Mouse (Mus musculus) intestine, embryonic 16.5 days (tissue): Measurements from ENCODE around the gene Ica1. TPM values are rescaled to one million over a fixed set of nuclear protein-coding genes. Genes with fewer than 3 reads are reported as not detected.

Experiments used
- ATAC-seq: fragments of 200-750 bp; cut with Nextera tagmentation; 2 replicates; pipeline ENCODE4 v1.8.0; 2017; ENCODE audit warnings: moderate TSS enrichment, moderate library complexity
- H3K27ac ChIP-seq: fragments of 300-500 bp; sonication (generic); 2 replicates; pipeline ENCODE4 v1.5.1; 2014; ENCODE audit warnings: mild to moderate bottlenecking, low read length
- H3K27me3 ChIP-seq: fragments of 300-500 bp; sonication (generic); replicated peaks from 2 replicates; pipeline ENCODE4 v1.6.1; 2014; ENCODE audit warnings: low read length, control low read depth, mixed read lengths; ENCODE audit not compliant: control insufficient read depth, insufficient read depth
- H3K36me3 ChIP-seq: fragments of 300-500 bp; sonication (generic); 2 replicates; pipeline ENCODE4 v1.6.1; 2014; ENCODE audit warnings: low read length, control low read depth; ENCODE audit not compliant: control insufficient read depth, insufficient read depth
- H3K4me1 ChIP-seq: fragments of 300-500 bp; sonication (generic); 2 replicates; pipeline ENCODE4 v1.6.1; 2014; ENCODE audit warnings: low read length, control low read depth, mixed read lengths; ENCODE audit not compliant: control insufficient read depth, insufficient read depth
- H3K4me2 ChIP-seq: fragments of 300-500 bp; sonication (generic); 2 replicates; pipeline ENCODE4 v1.6.1; 2014; ENCODE audit warnings: low read depth, low read length, control low read depth
- H3K4me3 ChIP-seq: fragments of 300-500 bp; sonication (generic); 2 replicates; pipeline ENCODE4 v1.5.1; 2014; ENCODE audit warnings: mild to moderate bottlenecking, low read length
- H3K9ac ChIP-seq: fragments of 300-500 bp; sonication (generic); 2 replicates; pipeline ENCODE4 v1.6.1; 2014; ENCODE audit warnings: low read depth, low read length
- H3K9me3 ChIP-seq: fragments of 300-500 bp; sonication (generic); 2 replicates; pipeline ENCODE4 v1.6.1; 2016; ENCODE audit warnings: low read length, control low read depth; ENCODE audit not compliant: control insufficient read depth
- WGBS: fragments of 180-500 bp; shearing (Covaris S2); extraction: QIAGEN DNeasy Blood & Tissue Kit; methylation state at CpG from one replicate; pipeline ENCODE4 v1.1.7; 2014; 5-methylcytosine and 5-hydroxymethylcytosine counted together
- polyA plus RNA-seq: library from polyadenylated mRNA; unstranded; fragments of >200 nt; fragmentation: Nextera tagmentation; extraction: Ambion mirVana; gene quantifications from 2 replicates; pipeline ENCODE4 v1.2.1, GENCODE M21; 2015

The Ica1 gene
- polyA plus RNA-seq, 1 experiment from 2014 or later, result 18.9 TPM

DNA sequence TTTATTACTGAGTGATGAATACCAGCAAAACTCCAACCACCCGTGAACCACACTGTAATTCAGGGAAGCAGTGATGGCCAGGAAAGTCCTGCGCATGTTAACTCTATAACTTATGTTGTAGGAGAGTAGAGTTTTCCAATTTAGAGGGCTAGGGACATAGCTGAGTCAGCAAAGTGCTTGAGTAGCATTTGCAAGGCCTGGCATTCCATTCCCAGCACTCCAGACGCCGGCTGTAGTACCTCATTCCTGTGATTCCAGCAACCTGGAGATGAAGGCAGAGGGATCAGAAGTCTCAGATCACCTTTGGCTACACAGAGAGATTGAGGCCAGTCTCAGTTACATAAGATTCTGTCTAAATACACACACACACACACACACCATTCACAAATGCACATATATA is 105.3 kb downstream of the Ica1 start:
- 82% methylated on average over 4 of the region's 4 CpGs for WGBS
- Histone ChIP-seq H3K9ac (no peak overlapping the region), H3K9me3 (no peaks in the 10 kb centered on the region), H3K4me3 (no peak overlapping the region), H3K27ac (no peak overlapping the region), H3K36me3 (no peaks in the 10 kb centered on the region), H3K27me3 (no peaks in the 10 kb centered on the region), H3K4me1 (no peaks in the 10 kb centered on the region), H3K4me2 (no peak overlapping the region)
- ATAC-seq, result no peak

DNA sequence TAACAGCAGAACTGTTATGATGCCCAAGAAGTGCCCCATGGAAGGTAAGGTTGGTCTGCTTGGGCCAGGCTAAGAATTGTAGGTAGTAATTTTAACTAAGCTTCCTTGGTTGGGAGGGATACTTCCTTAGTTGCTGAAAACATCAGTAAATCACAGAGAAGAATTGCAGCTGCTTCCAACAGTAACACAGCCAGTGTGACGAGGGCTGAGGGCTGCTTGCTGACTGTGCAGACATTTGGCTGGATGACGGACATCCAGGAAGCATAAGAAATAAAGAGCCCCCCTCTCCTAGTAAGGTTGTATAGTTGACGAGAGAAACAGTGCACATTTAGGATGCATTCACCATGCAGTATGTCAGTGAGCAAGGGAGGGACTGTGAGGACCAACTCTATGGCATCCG is 108.9 kb downstream of the Ica1 start:
- H3K4me2 ChIP-seq, result no peak overlapping the region
- no peak overlapping the region for H3K4me3 ChIP-seq
- no peaks in the 10 kb centered on the region for H3K9me3 ChIP-seq
- WGBS, result 71% methylated on average over 4 of the region's 4 CpGs
- no peaks in the 10 kb centered on the region for H3K4me1 ChIP-seq
- H3K9ac ChIP-seq, result no peak overlapping the region
- no peak for ATAC-seq
- no peaks in the 10 kb centered on the region for H3K27me3 ChIP-seq
- H3K27ac ChIP-seq, result no peak overlapping the region
- no peaks in the 10 kb centered on the region for H3K36me3 ChIP-seq

DNA sequence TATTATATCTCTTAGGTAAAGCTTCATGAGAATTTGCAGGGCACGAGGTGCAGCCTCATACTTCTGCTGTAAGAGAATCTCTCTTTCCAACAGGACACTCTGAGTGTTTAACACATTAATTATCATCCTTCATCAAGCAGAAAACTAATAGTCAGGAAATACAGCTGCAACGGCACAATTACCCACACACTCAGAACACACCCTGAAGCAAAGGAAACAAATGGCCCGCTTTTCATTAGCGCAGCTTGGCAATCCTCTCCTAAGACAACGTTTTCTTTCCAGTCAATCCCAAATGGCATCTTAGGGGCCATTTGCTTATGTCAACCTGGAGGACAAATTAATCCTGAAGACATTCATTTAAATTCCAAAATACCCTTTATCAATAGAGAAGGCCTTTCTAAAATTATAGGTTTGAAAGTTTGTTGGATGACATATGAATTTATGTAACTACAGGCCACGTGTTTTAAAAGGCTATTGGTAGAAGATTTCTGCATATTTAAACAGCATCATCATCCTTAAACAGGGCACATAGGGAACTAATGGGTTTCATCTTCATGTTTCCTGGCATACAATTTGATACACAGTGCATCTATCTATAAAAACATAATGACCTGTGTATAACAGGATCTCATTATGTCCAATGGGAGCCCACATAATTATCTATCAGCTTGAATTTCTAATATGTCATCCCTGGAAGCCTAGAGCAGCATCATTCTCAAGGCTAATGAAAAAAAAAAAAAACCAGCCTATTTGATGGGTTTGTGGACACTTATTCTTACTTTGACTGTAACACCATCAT is 110.1 kb downstream of the Ica1 start:
- Histone ChIP-seq H3K9ac (no peak overlapping the region), H3K27ac (no peak overlapping the region), H3K9me3 (no peaks in the 10 kb centered on the region), H3K36me3 (no peaks in the 10 kb centered on the region), H3K4me1 (no peaks in the 10 kb centered on the region), H3K4me3 (no peak overlapping the region), H3K27me3 (no peaks in the 10 kb centered on the region), H3K4me2 (no peak overlapping the region)
- no peak for ATAC-seq
- WGBS, result 65% methylated on average over 6 of the region's 6 CpGs

GRCm38 (mm10) chr6:8665786-8666185 is 112.5 kb downstream of the Ica1 start:
- ATAC-seq, result no peak
- H3K4me3 ChIP-seq, result no peak overlapping the region
- WGBS, result 94% methylated on average over 5 of the region's 5 CpGs
- H3K36me3 ChIP-seq, result no peaks in the 10 kb centered on the region
- H3K4me2 ChIP-seq, result no peak overlapping the region
- no peaks in the 10 kb centered on the region for H3K4me1 ChIP-seq
- H3K27me3 ChIP-seq, result no peaks in the 10 kb centered on the region
- H3K9me3 ChIP-seq, result no peaks in the 10 kb centered on the region
- no peak overlapping the region for H3K9ac ChIP-seq
- H3K27ac ChIP-seq, result no peak overlapping the region

GRCm38 (mm10) chr6:8664956-8665355 is 113.3 kb downstream of the Ica1 start:
- Histone ChIP-seq H3K9me3 (no peaks in the 10 kb centered on the region), H3K4me2 (no peak overlapping the region), H3K4me1 (no peaks in the 10 kb centered on the region), H3K9ac (no peak overlapping the region), H3K27ac (no peak overlapping the region), H3K4me3 (no peak overlapping the region), H3K27me3 (no peaks in the 10 kb centered on the region), H3K36me3 (no peaks in the 10 kb centered on the region)
- no peak for ATAC-seq
- WGBS, result 90% methylated on average over 5 of the region's 5 CpGs

DNA sequence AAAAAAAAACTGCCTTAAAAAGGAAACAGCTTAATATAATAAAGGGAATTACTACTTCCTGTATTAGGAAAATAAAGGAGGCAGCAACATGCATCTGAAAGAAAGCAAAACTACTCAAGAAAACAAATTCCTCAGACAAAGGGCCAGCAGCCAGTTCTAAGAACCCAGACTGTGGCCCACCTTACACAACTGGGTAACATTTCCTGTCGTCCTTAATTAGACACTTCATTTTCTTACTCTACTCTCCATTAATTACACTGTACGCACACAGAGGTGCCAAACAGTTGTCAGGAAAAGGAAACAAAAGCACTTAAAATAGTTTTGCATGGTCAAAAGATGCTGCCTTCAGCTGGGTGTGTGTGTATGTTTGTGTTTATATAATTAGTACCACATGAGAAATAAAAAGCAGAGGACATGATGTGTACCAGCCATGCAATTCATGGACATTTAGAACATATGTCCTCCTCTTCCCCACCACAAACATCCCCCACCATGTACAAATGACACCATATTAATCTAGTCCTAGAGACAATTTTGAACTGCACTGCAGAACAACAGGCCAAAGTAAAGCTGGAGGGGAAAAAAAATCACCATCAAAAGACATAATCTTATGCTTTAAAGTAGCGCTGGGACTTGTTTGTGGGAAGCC is 115.1 kb downstream of the Ica1 start:
- Histone ChIP-seq H3K4me3 (no peak overlapping the region), H3K4me1 (no peaks in the 10 kb centered on the region), H3K36me3 (no peaks in the 10 kb centered on the region), H3K27ac (no peak overlapping the region), H3K4me2 (no peak overlapping the region), H3K9me3 (no peaks in the 10 kb centered on the region), H3K27me3 (no peaks in the 10 kb centered on the region), H3K9ac (no peak overlapping the region)
- ATAC-seq, result no peak
- WGBS, result 63% methylated on average over 3 of the region's 3 CpGs

GRCm38 (mm10) chr6:8661404-8661803 is 116.9 kb downstream of the Ica1 start:
- H3K9ac ChIP-seq, result no peak overlapping the region
- no peaks in the 10 kb centered on the region for H3K4me1 ChIP-seq
- no peak overlapping the region for H3K4me3 ChIP-seq
- ATAC-seq, result no peak
- 74% methylated on average over 4 of the region's 4 CpGs for WGBS
- no peak overlapping the region for H3K27ac ChIP-seq
- no peaks in the 10 kb centered on the region for H3K9me3 ChIP-seq
- H3K27me3 ChIP-seq, result no peaks in the 10 kb centered on the region
- no peak overlapping the region for H3K4me2 ChIP-seq
- H3K36me3 ChIP-seq, result no peaks in the 10 kb centered on the region

DNA sequence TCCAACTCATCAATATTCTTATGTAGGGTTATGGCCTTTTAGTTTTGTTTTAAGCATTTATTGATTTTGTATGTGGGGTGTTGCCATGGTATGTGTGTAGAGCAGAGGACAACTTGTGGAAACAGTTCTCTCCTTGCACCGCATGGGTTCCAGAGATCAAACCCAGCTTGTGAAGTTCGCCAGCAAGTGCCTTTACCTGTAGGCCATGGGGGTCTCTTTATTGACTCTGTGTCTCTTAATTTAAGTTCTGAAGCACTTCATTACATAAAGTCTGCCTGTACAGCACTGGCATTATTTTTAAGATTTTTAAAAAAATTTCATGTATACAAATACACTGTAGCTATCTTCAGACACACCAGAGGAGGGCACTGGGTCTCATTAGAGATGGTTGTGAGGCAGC is 118.2 kb downstream of the Ica1 start:
- WGBS, result 92% methylated on average over 2 of the region's 2 CpGs
- Histone ChIP-seq H3K4me1 (no peaks in the 10 kb centered on the region), H3K9ac (no peak overlapping the region), H3K27ac (no peak overlapping the region), H3K9me3 (no peaks in the 10 kb centered on the region), H3K36me3 (no peaks in the 10 kb centered on the region), H3K27me3 (no peaks in the 10 kb centered on the region), H3K4me3 (no peak overlapping the region), H3K4me2 (no peak overlapping the region)
- no peak for ATAC-seq

- no peak overlapping the region for H3K27ac ChIP-seq
- no peaks in the 10 kb centered on the region for H3K9me3 ChIP-seq
- H3K27me3 ChIP-seq, result no peaks in the 10 kb centered on the region
- no peaks in the 10 kb centered on the region for H3K36me3 ChIP-seq
- 63% methylated on average over 13 of the region's 13 CpGs for WGBS
- no peaks in the 10 kb centered on the region for H3K4me1 ChIP-seq
- no peak overlapping the region for H3K4me2 ChIP-seq
- no peak overlapping the region for H3K9ac ChIP-seq
- no peak for ATAC-seq
- H3K4me3 ChIP-seq, result no peak overlapping the region
Observed at GRCm38 (mm10) chr6:8659194-8659959, 118.9 kb downstream of the Ica1 start.
